Comparison of ENCODE assay signal across 10 mouse cellular contexts in the genomic region with DNA sequence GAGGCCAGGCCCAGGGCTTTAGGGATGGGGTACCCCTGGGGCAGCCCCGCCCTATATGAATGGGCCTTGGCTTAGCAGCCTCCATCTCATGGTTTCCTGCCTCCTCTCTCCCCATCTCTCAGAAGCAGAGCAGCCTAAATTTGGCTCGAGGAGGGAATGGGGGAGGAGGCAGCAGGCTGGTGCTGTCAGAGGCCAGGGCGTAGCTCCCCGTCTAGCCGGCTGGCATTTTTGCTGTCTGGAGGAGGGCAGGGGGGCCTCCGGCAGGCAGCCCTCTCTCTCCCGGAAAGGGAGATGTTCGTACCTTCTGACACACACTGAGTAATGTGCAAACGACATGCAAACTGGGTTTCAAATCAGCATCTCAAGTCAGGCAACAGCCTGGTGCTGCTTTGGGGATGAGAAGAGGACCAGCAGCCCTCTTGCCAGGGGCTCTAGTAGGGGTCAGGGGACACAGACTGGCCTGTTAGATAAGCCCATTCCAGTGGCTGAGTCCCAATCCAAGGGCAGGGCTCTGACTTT. TPM values are rescaled to one million over a fixed set of nuclear protein-coding genes. Genes with fewer than 3 reads are reported as not detected.
DNase-seq lines count a peak whose midpoint lies in the region; ATAC-seq and TF ChIP-seq lines count a peak whose summit lies in the region.
"Had no signal": no experiment of that assay in that cellular context is flagged by ENCODE, and none has a peak within 500 bp of the region (broad histone marks: within the 10 kb centered on the region; RNA-seq: fewer than 3 reads in every experiment).

No protein-coding gene starts in this region.

- peak; percentile 20; the same call in 1 of the 2 replicates for ATAC-seq in kidney, embryonic 14.5 days (ENCODE audit: low FRiP score, low TSS enrichment)
- peak; percentile 39 for ATAC-seq in erythroblast, adult 5-6 weeks (replicated peaks; ENCODE audit: low FRiP score, poor library complexity, severe bottlenecking)
- no peak for ATAC-seq in hindbrain, postnatal 0 days
- ATAC-seq in midbrain, embryonic 16.5 days: no peak

- H3K4me3 ChIP-seq in kidney, embryonic 14.5 days (ENCODE audit: low read length): no peak overlapping the region
- no peak overlapping the region for H3K4me3 ChIP-seq in bone marrow, adult 2 months (replicated peaks; ENCODE audit: control insufficient read depth, low read depth, low read length)
- H3K4me3 ChIP-seq in hindbrain, postnatal 0 days (ENCODE audit: low read length): no peak overlapping the region
- no peak overlapping the region for H3K4me3 ChIP-seq in midbrain, embryonic 16.5 days (ENCODE audit: low read depth, low read length)

- H3K9ac ChIP-seq in kidney, embryonic 14.5 days (ENCODE audit: low read depth, low read length): no peak overlapping the region
- peak overlapping the region; percentile 18; the same call in 1 of the 2 replicates for H3K9ac ChIP-seq in hindbrain, postnatal 0 days (replicated peaks; ENCODE audit: low read length)
- H3K9ac ChIP-seq in midbrain, embryonic 16.5 days (ENCODE audit: low read depth, low read length): peak overlapping the region; percentile 61

- TF ChIP-seq CTCF in bone marrow, adult 2 months (IDR thresholded peaks at IDR 0.05; ENCODE audit: control insufficient read depth, insufficient read depth, low read length): no peak
- TF ChIP-seq CTCF in hindbrain, postnatal 0 days (IDR thresholded peaks at IDR 0.05; ENCODE audit: low read depth): no peak

- H3K4me2 ChIP-seq in kidney, embryonic 14.5 days (replicated peaks; ENCODE audit: low read depth, low read length): peak overlapping the region; percentile 99
- H3K4me2 ChIP-seq in hindbrain, postnatal 0 days (ENCODE audit: low read depth, low read length): 0 out of 2 replicates have a peak overlapping the region, but pooled peaks have one; percentile 18
- peak overlapping the region; percentile 13 for H3K4me2 ChIP-seq in midbrain, embryonic 16.5 days (ENCODE audit: low read length)

- 13% methylated on average over 9 of the region's 9 CpGs for WGBS in kidney, embryonic 14.5 days
- WGBS in bone marrow, adult 2 months: 21% methylated on average over 9 of the region's 9 CpGs
- 19% methylated on average over 9 of the region's 9 CpGs for WGBS in hindbrain, postnatal 0 days
- 26% methylated on average over 9 of the region's 9 CpGs for WGBS in midbrain, embryonic 16.5 days

- no peaks in the 10 kb centered on the region for H3K36me3 ChIP-seq in kidney, embryonic 14.5 days (ENCODE audit: control insufficient read depth, insufficient read depth, low read length)
- H3K36me3 ChIP-seq in hindbrain, postnatal 0 days (ENCODE audit: insufficient read depth, low read length): no peaks in the 10 kb centered on the region
- H3K36me3 ChIP-seq in midbrain, embryonic 16.5 days (ENCODE audit: control insufficient read depth, insufficient read depth, low read length): no peaks in the 10 kb centered on the region

- peaks cover 9% of the 10 kb centered on the region; the same call in 1 of the 2 replicates for H3K27me3 ChIP-seq in kidney, embryonic 14.5 days (ENCODE audit: control insufficient read depth, insufficient read depth, low read length)
- no peaks in the 10 kb centered on the region for H3K27me3 ChIP-seq in hindbrain, postnatal 0 days (ENCODE audit: insufficient read depth, low read length)
- H3K27me3 ChIP-seq in midbrain, embryonic 16.5 days (ENCODE audit: control insufficient read depth, insufficient read depth, low read depth, low read length): no peaks in the 10 kb centered on the region

- H3K27ac ChIP-seq in kidney, embryonic 14.5 days (ENCODE audit: low read depth, low read length): peak overlapping the region; percentile 52
- H3K27ac ChIP-seq in bone marrow, adult 2 months (ENCODE audit: control insufficient read depth, insufficient read depth, low read depth, low read length, poor library complexity): peak overlapping the region; percentile 68
- peak overlapping the region; percentile 97 for H3K27ac ChIP-seq in hindbrain, postnatal 0 days
- peak overlapping the region; percentile 97 for H3K27ac ChIP-seq in midbrain, embryonic 16.5 days (ENCODE audit: low read length)

- DNase-seq in kidney, adult 9 months: no peak
- peak; percentile 40 for DNase-seq in hindbrain, postnatal 0 days (ENCODE audit: low spot score)
- DNase-seq in thymus, postnatal 36 days: peak; percentile 50 to 70
- DNase-seq in ovary, adult 18-20 months (ENCODE audit: low spot score): no peak

- H3K9me3 ChIP-seq in kidney, embryonic 14.5 days (ENCODE audit: control insufficient read depth, low read length): no peaks in the 10 kb centered on the region
- no peaks in the 10 kb centered on the region for H3K9me3 ChIP-seq in hindbrain, postnatal 0 days (ENCODE audit: low read length)
- no peaks in the 10 kb centered on the region for H3K9me3 ChIP-seq in midbrain, embryonic 16.5 days (replicated peaks; ENCODE audit: control insufficient read depth, low read length, poor library complexity, severe bottlenecking)

- H3K4me1 ChIP-seq in kidney, embryonic 14.5 days (ENCODE audit: control insufficient read depth, insufficient read depth, low read length): peaks cover 27% of the 10 kb centered on the region
- H3K4me1 ChIP-seq in bone marrow, adult 2 months (ENCODE audit: control insufficient read depth, insufficient read depth, low read length): peaks cover 10% of the 10 kb centered on the region
- peaks cover 52% of the 10 kb centered on the region for H3K4me1 ChIP-seq in hindbrain, postnatal 0 days (ENCODE audit: insufficient read depth, low read length)
- H3K4me1 ChIP-seq in midbrain, embryonic 16.5 days (ENCODE audit: control insufficient read depth, insufficient read depth, low read length): peaks cover 46% of the 10 kb centered on the region

- TF ChIP-seq POLR2A in bone marrow, adult 2 months (IDR thresholded peaks at IDR 0.05; ENCODE audit: borderline replicate concordance, control insufficient read depth, low read depth, low read length): no peak

RNA-seq across cellular contexts. Expression of a gene that starts 1.8 kb away (rescaled TPM):
- polyA plus RNA-seq in kidney, embryonic 14.5 days (2014; fragmentation: Nextera tagmentation; extraction: Ambion mirVana): not detected in 2 replicates
- polyA plus RNA-seq in bone marrow, adult 2 months (2011; ENCODE audit: insufficient read depth, insufficient read length, low replicate concordance, missing spikeins): not detected in 2 replicates
- 7.1 TPM in 1 of 2 replicates, not detected in the other for total RNA-seq in erythroblast, adult 5-6 weeks (2015; ENCODE audit: low replicate concordance)
- total RNA-seq in erythroblast, adult 5-6 weeks (2017; ENCODE audit: low replicate concordance): not detected in 2 replicates
- total RNA-seq in hindbrain, postnatal 0 days (2014; rRNA removed): not detected in 2 replicates
- not detected in 2 replicates for polyA plus RNA-seq in hindbrain, postnatal 0 days (2015; fragmentation: Nextera tagmentation; extraction: Ambion mirVana)
- polyA plus RNA-seq in midbrain, embryonic 16.5 days (2015; fragmentation: Nextera tagmentation; extraction: Ambion mirVana): not detected in 2 replicates
- total RNA-seq: ES-E14 had no signal
- polyA plus RNA-seq: large intestine, adult 2 months had no signal

RNA-seq across cellular contexts. Expression of a gene that starts 35.4 kb away (rescaled TPM):
- 10.5 and 17.1 TPM in 2 replicates for polyA plus RNA-seq in kidney, embryonic 14.5 days (2014; fragmentation: Nextera tagmentation; extraction: Ambion mirVana)
- polyA plus RNA-seq in bone marrow, adult 2 months (2011; ENCODE audit: insufficient read depth, insufficient read length, low replicate concordance, missing spikeins): 4.0 and 7.5 TPM in 2 replicates
- total RNA-seq in erythroblast, adult 5-6 weeks (2015; ENCODE audit: low replicate concordance): 2.7 and 6.1 TPM in 2 replicates
- total RNA-seq in erythroblast, adult 5-6 weeks (2017; ENCODE audit: low replicate concordance): 1.8 and 4.3 TPM in 2 replicates
- 68.3 and 80.8 TPM in 2 replicates for total RNA-seq in hindbrain, postnatal 0 days (2014; rRNA removed)
- 23.7 and 24.2 TPM in 2 replicates for polyA plus RNA-seq in hindbrain, postnatal 0 days (2015; fragmentation: Nextera tagmentation; extraction: Ambion mirVana)
- polyA plus RNA-seq in midbrain, embryonic 16.5 days (2015; fragmentation: Nextera tagmentation; extraction: Ambion mirVana): 39.9 and 47.5 TPM in 2 replicates

Comparison
In these comparisons a context has a peak if more than half of its experiments do, and no peak if none do; other contexts are left out.
1. ATAC-seq: peak in kidney, embryonic 14.5 days (single experiment) and erythroblast, adult 5-6 weeks (single experiment); none in hindbrain, postnatal 0 days (single experiment) and midbrain, embryonic 16.5 days (single experiment).
2. H3K4me2 ChIP-seq: peak in every context shown above with its lines; median percentile 99 in kidney, embryonic 14.5 days; 18 in hindbrain, postnatal 0 days; 13 in midbrain, embryonic 16.5 days.
3. DNase-seq: peak in hindbrain, postnatal 0 days (single experiment) and thymus, postnatal 36 days (2 of 2); none in kidney, adult 9 months (single experiment) and ovary, adult 18-20 months (single experiment).
4. Peak in every context shown above with its lines, with median percentiles within 50 percentile points of each other: H3K27ac ChIP-seq.